Mouse (Mus musculus): ENCODE measurements at regions not wholly inside any gene's neighbourhood (a gene's known extent, or its start where the extent isn't known, plus 50 kb on each side); places are given as distances from the start of the nearest gene placed in this dataset.

DNA sequence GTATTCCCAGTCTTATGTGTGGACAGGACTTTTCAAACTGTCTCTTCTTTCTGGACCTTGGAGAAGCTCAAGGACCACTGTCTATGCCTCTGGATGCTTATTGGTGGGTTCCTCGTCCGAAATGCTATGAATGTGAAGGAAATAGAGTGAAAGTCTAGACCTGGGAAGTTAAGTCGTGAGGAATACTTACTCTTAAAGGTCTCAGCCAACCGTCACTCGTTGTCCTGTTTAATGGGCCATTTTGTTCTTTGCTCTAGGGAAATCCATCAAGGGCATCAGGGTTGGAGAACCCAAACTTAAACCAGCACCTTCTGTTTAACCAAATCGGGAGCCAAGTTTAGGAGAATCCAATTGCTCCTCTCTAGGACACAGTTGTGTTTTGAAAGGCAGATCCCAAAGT, 247.3 kb upstream of the Nfe2l3 start:
- ATAC-seq, result no peak

DNA sequence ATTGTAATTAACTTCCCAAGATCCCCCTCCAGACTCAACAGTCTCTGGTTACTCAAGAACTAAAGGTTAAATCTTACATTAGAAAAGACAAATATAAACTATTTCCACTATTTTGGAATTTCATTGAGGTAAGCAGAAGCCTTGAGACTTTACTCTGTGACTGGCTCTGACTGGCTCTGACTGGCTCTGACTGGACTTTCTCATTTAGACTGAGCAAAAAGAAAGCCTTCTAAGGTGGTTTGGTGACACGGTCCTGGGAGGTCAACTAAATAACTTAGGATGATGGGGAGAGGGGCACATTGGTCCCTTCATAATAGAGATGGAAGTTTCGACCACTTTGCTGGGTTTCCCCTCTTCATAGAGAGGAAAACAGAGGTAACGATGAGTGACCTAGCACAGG, 243.3 kb upstream of the Nfe2l3 start:
- no peak for ATAC-seq

DNA sequence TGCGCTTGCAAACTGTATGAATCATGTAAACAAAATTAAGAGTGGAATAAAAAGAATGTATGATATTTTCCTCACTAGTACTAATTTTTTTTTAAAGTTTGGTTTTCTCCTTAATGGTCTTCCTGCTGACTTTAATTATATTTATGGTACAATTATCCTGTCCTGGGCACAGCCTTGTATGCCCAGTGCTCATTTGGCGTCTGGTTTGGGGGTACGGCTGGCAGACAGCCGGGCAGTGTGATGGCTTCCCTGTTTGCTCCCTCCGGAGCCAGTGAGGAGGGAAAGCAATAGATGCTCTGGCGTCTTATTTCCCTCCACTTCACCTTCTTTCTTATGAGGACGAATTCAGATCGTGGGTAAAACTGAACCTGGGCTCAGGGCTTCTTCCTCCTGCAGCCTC, 239.6 kb upstream of the Nfe2l3 start:
- ATAC-seq, result no peak

DNA sequence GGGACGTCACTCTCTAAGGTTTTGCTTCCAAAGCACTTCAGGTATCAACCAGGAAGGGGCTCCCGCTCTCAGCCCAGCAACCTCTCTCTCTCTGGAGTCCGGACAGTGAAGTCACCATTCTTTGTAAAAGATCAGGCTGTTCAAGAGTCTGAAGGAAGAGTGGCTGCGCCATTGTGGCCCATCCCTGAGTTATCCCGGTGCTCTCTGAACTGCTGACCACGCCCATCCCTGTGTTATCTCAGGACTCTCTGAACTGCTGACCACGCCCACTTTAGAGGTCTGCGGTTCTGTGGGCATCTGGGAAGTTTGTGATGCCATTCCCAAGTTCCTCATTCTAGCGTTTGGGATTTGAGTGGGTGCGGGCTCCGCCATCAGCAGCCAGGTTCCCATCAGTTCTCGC, 239.1 kb upstream of the Nfe2l3 start:
- ATAC-seq, result no peak

DNA sequence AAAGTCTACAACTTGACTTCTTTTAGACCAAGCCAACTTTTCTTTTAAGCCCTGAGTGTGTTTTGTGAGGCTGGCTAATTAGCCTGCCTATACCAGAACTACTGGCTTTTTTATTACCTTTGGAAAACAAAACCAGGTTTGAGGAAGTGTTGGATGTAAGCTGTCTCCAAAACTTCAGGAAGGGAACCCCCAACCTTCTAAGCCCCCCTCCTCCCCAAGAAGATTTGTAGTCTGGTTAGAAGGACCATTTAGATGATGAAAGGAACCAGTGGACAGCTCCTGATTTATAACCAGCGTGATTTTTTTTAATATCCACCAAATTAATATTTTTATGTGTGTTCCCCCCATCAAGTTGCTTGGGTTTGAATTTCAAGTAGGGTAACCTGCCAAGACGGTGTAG, 236.1 kb upstream of the Nfe2l3 start:
- no peak for ATAC-seq

DNA sequence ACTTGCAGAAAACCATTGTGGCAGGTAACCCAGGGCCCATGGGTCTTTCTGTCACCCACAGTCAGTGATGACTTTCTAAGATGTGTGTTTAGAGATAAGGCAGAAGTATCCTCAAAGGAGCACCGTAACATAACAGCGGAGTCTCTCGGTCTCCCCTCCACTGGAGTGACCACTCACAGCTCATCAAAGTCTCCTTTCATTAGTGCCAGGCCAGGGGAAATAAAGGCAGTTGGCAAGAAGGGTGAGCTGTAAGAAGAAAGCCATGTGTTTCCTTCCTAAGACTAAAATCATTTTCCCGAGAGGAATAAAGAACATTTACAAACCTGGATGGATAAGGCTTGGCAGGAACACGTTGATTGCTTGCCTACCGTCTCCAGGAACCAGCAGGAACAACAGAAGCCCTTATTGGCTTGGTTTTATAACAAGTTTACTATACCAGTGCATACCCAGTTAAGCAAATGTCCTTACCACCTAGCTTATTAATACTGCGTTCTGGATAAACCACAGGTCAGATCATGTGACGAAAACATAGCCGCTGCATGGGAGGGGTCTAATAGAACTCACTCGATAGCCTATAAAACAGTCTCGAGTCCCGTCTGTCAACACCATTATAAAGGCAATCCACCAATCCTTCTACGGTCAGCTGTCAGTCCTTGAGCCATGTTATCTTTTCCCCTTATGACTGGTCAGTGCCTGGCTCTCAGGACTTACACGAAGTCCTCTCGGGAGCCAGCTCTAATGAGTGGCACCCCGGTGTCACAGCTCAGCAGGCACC, 235.3 kb upstream of the Nfe2l3 start:
- ATAC-seq, result no peak

DNA sequence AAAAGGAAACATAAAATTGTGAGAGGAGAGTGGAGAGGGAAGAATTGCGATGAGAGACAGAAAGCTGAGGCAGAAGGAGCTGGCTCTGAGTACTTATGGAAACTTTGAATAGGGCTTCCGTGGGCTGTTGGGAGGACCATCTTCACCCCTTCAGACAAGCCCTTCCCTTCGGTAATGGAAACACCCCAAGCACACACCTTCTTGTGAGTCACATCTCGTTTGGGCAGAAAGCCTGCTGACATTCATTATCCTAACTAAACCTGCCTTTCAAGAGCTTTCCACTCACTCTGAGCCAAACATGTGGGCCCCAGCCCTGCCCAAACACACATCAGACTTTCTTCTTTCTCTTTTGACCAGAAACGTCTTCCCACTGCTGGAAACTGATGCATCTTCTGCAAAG, 232.3 kb upstream of the Nfe2l3 start:
- peak; percentile 65 for ATAC-seq

DNA sequence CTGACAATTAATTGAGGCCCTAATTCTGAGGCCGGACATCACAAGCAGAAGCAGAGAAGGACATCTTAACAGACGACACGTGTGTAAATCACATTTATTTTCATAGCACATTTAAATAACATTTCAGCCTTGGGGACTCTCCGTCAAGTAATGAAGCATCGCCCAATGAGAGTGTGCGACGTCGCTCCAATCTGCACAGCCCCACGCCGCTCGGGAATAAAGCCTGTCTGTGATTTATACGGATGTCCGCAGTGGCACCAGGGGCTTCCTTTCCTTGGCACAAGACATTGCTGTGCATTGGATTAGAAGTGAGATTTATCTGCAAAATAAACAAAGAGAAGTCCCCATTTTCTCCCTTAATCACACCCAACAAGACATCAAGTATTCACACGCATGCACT, 231.6 kb upstream of the Nfe2l3 start:
- ATAC-seq, result no peak

DNA sequence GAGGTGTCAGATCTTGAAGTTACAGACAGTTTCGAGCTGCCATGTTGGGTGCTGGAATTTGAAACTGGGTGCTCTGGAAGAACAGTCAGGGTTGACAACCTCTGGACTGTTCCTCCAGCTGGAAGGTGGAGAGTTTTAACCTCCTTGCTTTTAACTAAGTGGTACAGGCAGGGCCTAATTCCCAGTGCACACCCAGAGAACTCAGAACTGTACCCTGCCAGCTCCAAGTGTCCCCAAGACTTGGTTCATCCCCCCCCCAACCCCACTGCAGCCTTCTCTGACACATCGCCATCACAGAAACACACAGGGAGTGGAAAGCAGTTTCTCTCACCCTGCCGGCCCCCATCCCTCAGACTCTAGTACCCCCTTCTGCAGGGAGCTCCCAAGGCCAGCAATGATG, 228.2 kb upstream of the Nfe2l3 start:
- no peak for ATAC-seq

DNA sequence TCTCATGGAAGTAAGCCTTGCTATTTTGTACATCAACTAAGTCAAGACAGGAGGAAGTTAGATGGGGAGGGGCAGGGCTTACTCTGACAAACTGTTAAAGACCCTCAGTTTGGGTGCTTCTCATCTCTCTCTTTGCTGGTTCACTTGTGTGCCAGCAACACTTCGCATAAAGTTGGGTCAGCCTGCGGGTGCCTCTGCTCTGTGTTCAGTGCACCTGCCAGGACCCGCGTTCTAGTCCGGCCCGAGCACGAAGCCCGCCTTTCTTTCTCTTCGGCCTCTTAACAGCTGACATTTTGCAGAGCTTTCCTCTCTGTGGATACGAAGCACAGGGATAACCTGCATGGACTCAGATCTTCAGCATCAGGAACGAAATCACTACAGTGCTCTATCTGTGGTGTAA, 227.1 kb upstream of the Nfe2l3 start:
- no peak for ATAC-seq

DNA sequence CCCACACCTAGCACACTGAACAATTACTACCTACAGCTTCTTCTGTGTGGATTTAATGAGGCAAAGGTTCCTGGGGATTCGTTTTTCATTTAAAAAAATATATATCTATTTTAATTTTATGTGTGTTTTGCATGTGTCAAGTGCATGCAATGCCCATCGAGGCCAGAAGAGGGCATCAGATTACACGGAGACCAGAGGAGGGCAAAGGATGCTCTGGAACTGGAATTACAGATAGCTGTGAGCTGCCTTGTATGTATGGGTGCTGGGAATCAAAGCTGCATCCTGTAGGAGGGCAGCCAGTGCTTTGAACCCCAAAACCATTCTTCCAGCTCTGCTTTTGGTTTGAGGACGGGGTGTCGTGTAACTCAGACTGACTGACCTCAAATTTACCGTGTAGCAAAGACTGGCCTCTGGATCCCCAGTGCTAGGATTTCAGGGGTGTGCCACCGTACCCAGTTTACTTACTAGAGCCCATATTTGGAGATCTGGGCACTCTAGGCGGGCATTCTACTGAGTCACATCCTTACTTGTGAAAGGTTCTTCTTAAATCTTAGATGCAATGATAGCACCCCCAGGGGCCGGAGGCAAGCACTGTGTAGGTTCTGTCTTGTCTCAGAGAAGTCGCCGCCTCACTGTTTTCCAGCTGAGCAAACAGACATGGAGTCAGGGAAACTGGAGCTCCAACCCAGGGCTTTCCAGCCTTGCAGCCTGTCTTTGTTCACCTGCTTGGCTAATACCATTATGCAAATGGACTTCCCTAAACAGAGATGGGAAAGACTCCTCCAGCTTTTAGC, 225.6 kb upstream of the Nfe2l3 start:
- peak; percentile 72 for ATAC-seq

DNA sequence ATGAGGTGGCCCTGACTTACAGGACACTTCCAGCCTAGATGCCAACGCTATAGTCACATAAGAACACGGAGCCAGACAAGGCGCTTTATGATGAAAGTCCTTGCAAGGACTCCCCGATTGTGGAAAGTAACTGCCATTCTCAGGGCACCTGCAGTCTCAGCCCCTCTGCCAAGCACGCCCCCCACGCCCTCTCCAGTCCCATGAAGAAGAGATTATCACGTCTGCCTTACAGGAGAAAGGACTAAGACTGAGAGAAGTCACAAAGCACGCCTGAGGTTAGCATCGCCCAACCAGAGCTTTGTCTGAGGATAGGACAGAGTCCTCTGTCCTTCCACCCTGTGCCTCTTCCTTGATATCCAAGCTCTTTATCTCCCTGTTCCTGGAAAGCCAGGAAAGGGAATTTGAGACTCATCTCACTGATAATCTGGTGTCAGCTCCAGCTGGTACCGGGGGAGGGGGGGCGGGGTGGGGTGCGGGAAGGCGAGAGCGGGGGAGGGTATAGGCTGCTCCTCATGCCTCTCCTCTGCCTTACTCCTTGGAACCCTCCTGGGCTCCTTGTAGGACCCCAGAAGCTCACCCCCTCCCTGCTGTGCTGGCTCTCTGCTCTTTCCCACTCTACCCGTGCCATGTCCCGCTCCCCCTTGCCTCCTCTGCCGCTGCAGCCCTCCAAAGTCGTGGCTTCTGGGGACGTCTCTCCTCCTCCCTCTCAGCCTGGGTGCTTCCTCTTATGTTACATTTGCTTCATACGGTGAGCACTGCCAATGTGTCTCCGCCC, 224.7 kb upstream of the Nfe2l3 start:
- no peak for ATAC-seq

DNA sequence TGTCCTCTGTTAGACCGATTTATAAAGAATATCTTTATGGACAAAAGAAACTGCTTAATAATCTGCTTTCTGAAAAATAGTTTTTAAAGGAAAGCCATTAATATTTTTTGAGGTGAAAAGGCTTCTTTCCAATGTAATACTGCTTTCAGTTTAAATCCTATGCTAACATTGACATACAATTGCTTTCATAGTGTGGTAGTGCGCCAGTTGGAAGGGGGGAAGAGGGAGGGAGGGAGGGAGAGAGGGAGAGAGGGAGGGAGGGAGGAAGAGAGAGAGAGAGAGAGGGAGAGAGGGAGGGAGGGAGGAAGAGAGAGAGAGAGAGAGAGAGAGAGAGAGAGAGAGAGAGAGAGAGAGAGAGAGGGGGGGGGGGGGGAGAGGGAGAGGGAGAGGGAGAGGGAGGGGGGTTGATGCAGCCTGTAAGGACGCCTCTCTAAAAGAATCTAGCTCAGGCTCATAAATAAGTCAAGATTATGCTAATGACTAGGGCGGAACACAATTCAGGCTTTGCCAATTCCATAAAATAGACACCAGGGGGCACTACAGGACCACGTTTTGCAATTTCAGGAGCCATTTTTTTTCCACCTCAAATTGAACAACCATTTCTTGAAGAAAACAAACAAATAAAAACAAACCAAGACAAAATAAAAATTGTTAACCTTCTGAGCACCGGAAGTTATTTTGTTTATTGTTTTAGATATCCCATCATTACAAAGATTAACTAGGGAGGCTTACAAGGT, 223.6 kb upstream of the Nfe2l3 start:
- peak; percentile 78 for ATAC-seq

DNA sequence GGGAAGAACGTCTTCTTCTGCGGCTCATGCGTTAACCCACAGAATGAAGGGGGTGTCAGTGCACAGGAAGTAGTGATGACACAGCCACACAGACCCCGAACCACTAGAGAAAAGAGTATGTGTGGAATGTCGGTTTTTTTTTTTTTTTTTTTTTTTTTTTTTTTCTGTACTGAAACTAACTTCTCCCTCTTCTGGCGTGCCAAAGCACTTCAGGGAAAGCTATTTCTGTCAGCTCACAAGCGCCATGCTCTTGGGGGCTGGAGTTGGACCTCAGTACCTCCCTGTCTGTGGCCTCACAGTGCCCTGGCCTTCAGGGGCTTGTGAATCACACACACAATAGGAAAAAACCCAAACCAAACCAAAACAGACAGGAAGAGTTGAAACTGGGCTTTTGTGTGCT, 221.1 kb upstream of the Nfe2l3 start:
- no peak for ATAC-seq

DNA sequence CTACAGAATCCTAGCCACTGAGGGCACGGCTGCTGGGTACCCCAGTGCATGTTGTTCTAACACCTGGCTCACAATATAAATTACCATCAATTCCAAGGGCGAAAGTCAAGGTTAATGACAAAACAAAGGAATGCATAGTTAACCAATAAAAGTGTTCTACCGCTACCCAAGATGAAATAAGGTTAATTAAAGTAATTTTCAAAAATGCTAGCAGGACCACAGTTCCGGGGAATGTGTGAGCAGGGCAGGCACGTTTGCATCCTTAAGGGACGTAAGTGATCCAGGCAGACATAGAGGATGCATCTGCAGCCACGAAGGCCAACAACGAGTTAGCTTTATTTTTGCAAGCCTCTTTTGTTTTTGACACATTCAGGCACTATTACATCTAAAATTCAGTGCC, 220.3 kb upstream of the Nfe2l3 start:
- no peak for ATAC-seq

DNA sequence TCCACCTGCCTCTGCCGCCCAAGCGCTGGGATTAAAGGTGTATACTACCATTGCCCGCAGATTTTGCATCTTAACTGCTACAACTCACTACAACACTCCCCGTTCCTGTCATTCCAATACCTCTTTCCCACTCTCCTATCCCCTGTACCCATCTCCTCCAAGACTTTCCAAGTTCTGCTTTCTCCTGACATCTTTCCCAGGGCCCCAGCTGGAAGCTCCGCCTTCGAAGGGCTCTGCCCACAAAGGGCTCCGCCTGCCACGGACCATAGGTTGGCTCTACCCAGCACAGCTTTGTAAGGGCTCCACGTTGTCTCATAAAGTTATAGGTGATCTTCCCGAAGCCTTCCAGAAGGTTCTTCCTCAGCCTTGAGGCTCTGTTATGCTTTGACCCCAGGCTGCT, 217.1 kb upstream of the Nfe2l3 start:
- no peak for ATAC-seq

DNA sequence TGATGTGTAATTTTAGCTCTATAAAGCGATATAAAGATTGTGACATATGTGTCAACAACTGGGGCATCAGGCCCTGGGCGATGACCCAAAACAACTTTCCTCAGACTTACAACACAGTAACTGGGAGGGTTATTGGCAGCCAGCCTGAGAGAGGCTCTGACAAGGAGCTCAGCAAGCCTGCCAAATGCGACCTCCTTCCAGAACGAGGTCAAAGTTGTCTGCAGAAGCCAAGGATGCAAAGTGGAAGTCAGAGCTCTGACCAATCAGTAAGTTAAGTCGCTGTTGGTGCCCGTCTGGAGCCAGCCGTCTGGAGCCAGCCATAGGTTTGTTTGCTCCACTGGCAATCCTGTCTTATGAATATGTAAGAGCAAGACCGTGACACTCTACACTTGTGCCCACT, 216.0 kb upstream of the Nfe2l3 start:
- ATAC-seq, result no peak

DNA sequence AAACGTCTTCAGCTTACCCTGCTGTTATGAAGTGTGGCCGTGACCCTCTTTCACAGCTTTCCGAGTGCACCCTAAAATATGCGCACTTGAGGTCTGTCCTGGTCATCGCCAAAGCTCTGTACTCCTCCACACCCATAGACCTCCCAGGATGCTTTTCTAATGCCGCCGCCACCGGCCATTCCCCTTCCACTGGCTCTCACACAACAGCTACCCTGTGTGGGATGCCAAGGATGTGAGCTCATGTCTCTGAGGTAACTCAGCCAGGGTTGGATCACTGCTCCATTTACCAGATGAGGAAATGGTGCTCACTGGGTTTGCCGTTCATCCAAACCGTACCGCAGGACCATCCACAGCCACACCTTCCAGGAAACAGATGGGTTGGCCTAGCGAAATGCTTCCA, 212.8 kb upstream of the Nfe2l3 start:
- ATAC-seq, result no peak

DNA sequence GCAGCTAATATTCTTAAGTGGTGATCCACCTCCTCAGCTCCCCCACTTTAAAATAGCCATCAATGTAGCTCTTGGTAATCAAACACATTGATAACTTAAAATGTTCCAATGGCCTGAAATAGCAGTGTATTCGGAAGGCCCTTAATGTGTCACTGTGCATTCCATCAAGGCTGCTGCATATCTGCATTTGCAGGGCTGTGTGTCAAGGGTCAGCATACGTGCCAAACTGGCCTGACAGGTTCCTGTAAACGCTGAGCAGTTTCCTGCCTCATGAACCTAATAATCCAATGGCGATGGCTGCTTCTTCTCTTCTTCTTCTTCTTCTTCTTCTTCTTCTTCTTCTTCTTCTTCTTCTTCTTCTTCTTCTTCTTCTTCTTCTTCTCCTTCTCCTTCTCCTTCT, 211.7 kb upstream of the Nfe2l3 start:
- ATAC-seq, result no peak

DNA sequence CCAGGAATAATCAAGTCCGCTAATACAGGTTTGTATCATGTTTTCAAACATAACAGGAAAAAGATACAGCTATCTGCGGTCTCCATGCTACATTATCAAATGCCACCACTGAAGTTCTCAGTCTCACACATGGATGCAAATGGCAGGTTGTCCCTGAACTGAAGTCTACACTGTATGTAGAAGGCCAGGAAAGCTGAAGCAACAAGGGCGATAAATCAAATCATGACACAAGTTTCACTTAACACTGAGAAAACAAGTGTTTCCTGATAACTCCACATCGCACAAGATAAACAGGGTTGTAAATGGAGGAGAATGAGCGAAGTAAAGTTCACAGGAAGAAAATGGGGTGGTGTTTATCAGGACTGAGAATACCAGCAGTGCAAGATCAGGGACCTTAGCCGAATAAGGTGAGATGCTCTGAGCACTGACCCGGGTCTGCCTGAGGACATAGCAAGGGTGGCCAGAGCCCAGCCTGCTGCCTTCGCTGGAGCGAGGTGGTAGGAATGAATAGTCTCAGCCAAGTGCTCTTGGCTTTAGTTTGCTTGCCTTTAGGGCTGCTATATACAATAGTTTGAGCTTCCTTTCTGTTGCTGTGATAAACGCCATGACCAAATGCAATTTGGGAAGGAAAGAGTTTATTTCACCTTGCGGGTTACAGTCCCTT, 196.3 kb upstream of the Nfe2l3 start:
- ATAC-seq, result no peak

DNA sequence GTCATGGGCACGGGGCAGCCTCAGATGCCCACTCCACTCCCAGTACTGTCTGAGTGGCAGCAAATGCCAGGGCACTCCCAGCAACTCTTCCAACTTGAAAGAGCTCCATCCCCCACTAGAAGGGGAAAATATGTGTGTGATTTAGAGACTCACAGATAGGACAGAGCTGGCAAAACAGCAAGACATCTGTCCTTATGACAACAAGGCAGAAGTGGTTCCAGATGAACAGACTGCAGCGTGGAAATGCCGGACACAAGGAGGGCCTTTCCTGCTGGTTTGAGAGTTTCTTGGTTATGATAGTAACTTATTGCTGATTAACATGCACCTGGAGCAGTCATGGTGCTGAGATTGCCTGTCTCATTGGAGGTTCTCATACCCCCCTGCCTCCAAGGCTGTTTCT, 192.4 kb upstream of the Nfe2l3 start:
- ATAC-seq, result no peak

DNA sequence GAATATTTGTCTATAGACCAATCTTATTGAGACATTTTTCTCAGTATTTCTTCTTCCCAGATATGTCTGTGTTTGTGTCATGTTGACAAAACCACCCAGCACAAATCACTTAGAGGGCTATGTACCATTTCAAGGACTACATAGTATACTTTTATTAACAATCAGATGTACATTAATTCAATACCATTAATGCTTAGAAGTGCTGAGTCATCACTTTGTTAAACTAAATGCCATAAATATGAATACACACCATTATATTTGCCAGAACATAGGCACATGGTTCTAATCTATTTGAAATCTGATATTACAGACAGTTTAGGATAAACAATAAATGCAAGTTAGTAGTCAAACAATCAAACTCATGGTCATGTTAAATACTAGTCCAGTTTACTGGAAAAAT, 182.2 kb upstream of the Nfe2l3 start:
- no peak for ATAC-seq
